Mouse (Mus musculus) limb, embryonic 11.5 days (tissue): Measurements from ENCODE around the gene Rapgef6. TPM values are rescaled to one million over a fixed set of nuclear protein-coding genes. Genes with fewer than 3 reads are reported as not detected.

Source experiments
- ATAC-seq: fragments of 200-750 bp; cut with Nextera tagmentation; 2 replicates; pipeline ENCODE4 v1.8.0; 2017; ENCODE audit warnings: low read depth; ENCODE audit not compliant: insufficient number of reproducible peaks, low FRiP score, low TSS enrichment
- DNase-seq: peaks from one replicate; pipeline ENCODE4 v3.0.0-alpha.2; 2015; ENCODE audit warnings: low spot score
- H3K27ac ChIP-seq: fragments of 300-500 bp; sonication (generic); replicated peaks from 2 replicates; pipeline ENCODE4 v1.5.1; 2014; ENCODE audit warnings: low read depth, mild to moderate bottlenecking, low read length
- H3K27me3 ChIP-seq: fragments of 300-500 bp; sonication (generic); 2 replicates; pipeline ENCODE4 v1.6.1; 2014; ENCODE audit warnings: mild to moderate bottlenecking, low read length, mixed read lengths; ENCODE audit not compliant: control insufficient read depth, insufficient read depth
- H3K36me3 ChIP-seq: fragments of 300-500 bp; sonication (generic); 2 replicates; pipeline ENCODE4 v1.6.1; 2014; ENCODE audit warnings: mild to moderate bottlenecking, low read length, moderate library complexity, mixed read lengths; ENCODE audit not compliant: control insufficient read depth, insufficient read depth
- H3K4me1 ChIP-seq: fragments of 300-500 bp; sonication (generic); 2 replicates; pipeline ENCODE4 v1.6.1; 2014; ENCODE audit warnings: low read length, mixed read lengths; ENCODE audit not compliant: control insufficient read depth, insufficient read depth
- H3K4me2 ChIP-seq: fragments of 300-500 bp; sonication (generic); 2 replicates; pipeline ENCODE4 v1.6.1; 2014; ENCODE audit warnings: low read depth, mild to moderate bottlenecking, moderate library complexity; ENCODE audit not compliant: severe bottlenecking
- H3K4me3 ChIP-seq: fragments of 300-500 bp; sonication (generic); 2 replicates; pipeline ENCODE4 v1.5.1; 2014; ENCODE audit warnings: low read depth, low read length
- H3K9ac ChIP-seq: fragments of 300-500 bp; sonication (generic); 2 replicates; pipeline ENCODE4 v1.6.1; 2014; ENCODE audit warnings: mild to moderate bottlenecking, low read length
- H3K9me3 ChIP-seq: fragments of 300-500 bp; sonication (generic); 2 replicates; pipeline ENCODE4 v1.6.1; 2016; ENCODE audit warnings: low read length; ENCODE audit not compliant: control insufficient read depth
- WGBS: fragments of 180-500 bp; shearing (Covaris S2); extraction: QIAGEN DNeasy Blood & Tissue Kit; methylation state at CpG from one replicate; pipeline ENCODE4 v1.1.7; 2014; 5-methylcytosine and 5-hydroxymethylcytosine counted together
- polyA plus RNA-seq: library from polyadenylated mRNA; unstranded; fragments of >200 nt; fragmentation: Nextera tagmentation; extraction: Ambion mirVana; gene quantifications from 2 replicates; pipeline ENCODE4 v1.2.1, GENCODE M21; 2014

Gene Rapgef6
- polyA plus RNA-seq, 1 experiment from 2014 or later: 29.1 TPM

GRCm38 (mm10) chr11:54703306-54703705, 180.7 kb downstream of the Rapgef6 start:
- 35% methylated on average over 4 of the region's 4 CpGs for WGBS
- ATAC-seq (no peak), DNase-seq (peak; percentile 81)
- no peak overlapping the region for H3K9ac ChIP-seq
- H3K4me3 ChIP-seq: no peak overlapping the region
- H3K4me1 ChIP-seq: no peaks in the 10 kb centered on the region
- no peaks in the 10 kb centered on the region for H3K9me3 ChIP-seq
- no peak overlapping the region for H3K4me2 ChIP-seq
- no peaks in the 10 kb centered on the region for H3K36me3 ChIP-seq
- no peak overlapping the region for H3K27ac ChIP-seq
- H3K27me3 ChIP-seq: no peaks in the 10 kb centered on the region

GRCm38 (mm10) chr11:54708153-54708552, 185.5 kb downstream of the Rapgef6 start:
- H3K9me3 ChIP-seq: no peaks in the 10 kb centered on the region
- DNase-seq: no peak
- 94% methylated on average over 2 of the region's 2 CpGs for WGBS
- H3K27ac ChIP-seq: no peak overlapping the region
- H3K9ac ChIP-seq: no peak overlapping the region
- H3K27me3 ChIP-seq: no peaks in the 10 kb centered on the region
- no peaks in the 10 kb centered on the region for H3K36me3 ChIP-seq
- no peak overlapping the region for H3K4me3 ChIP-seq
- H3K4me2 ChIP-seq: no peak overlapping the region
- ATAC-seq: no peak
- no peaks in the 10 kb centered on the region for H3K4me1 ChIP-seq

- no peak for ATAC-seq
- Histone ChIP-seq H3K9ac (no peak overlapping the region), H3K36me3 (no peaks in the 10 kb centered on the region), H3K27me3 (no peaks in the 10 kb centered on the region), H3K4me3 (no peak overlapping the region), H3K4me1 (no peaks in the 10 kb centered on the region), H3K27ac (no peak overlapping the region), H3K4me2 (no peak overlapping the region), H3K9me3 (no peaks in the 10 kb centered on the region)
- WGBS: 82% methylated on average over 2 of the region's 2 CpGs
- no peak for DNase-seq
Measured at GRCm38 (mm10) chr11:54709645-54710044, 187.0 kb downstream of the Rapgef6 start.

DNA sequence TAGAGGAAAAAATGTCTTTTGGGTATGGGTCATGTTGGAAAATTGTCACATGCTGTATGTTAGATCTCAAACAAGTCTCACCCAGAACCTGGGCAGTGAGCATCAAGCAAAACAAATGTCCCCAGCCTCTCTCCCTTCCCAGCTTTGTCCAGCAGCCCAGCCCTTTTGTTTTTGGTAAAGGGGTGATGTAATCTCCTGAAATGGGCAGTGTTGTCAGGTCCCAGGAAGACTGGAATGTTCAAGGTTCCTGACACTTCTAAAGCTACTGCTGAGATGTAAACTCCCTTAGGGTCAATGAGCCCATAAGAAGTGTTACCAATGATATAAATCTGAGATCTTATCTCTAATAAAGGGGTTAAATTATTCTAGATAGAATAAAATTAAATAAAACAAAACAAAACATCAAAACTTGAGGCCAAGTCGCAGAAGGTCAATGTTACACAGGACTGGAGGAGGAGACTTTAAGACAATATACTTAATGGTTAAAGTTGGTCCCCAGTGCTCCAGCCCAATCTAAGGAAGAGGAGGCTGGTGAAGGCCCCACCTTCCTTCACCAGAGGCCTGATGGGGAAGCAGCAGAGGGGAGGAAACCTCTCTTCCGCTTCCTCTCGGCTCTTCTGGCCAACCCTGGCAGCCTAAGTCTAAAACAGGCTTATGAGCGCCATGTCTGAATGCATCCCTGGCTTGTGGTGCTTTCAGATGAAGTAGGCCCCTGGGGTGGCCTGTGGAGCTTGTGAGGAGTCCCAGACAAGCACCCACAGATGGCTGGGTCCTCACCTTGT, 188.1 kb downstream of the Rapgef6 start:
- Histone ChIP-seq H3K9me3 (no peaks in the 10 kb centered on the region), H3K36me3 (peaks cover under 1% of the 10 kb centered on the region; the same call in 1 of the 2 replicates), H3K27me3 (no peaks in the 10 kb centered on the region), H3K4me1 (no peaks in the 10 kb centered on the region), H3K9ac (no peak overlapping the region), H3K27ac (no peak overlapping the region), H3K4me3 (no peak overlapping the region), H3K4me2 (no peak overlapping the region)
- WGBS: 90% methylated on average over 4 of the region's 4 CpGs
- ATAC-seq (no peak), DNase-seq (no peak)

GRCm38 (mm10) chr11:54712849-54713248, 190.2 kb downstream of the Rapgef6 start:
- ATAC-seq: no peak

DNA sequence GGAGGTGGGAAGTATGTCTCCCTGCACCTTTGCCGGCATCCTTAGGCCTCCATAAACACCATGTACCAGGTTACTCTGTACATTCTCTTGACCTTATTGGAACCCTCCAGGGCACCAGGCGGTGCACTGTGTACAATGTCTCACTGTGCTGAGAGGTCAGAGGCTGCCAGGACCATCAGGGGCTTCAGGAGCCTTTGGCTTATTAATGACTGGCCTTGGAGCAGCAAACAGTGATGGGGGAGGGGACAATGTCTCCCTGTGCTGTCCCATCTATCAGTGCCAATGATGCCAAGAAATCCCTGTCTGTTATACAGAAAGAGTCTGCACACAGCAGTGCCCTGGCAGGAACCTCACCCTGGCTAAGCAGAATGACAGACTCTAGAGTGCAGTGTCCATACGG, 195.2 kb downstream of the Rapgef6 start:
- Histone ChIP-seq H3K4me2 (no peak overlapping the region), H3K27ac (no peak overlapping the region), H3K27me3 (no peaks in the 10 kb centered on the region), H3K36me3 (peaks cover 17% of the 10 kb centered on the region), H3K9me3 (no peaks in the 10 kb centered on the region), H3K4me3 (no peak overlapping the region), H3K9ac (no peak overlapping the region), H3K4me1 (no peaks in the 10 kb centered on the region)
- DNase-seq: no peak
- ATAC-seq: no peak
- 87% methylated on average over 3 of the region's 3 CpGs for WGBS

More at GRCm38 (mm10) chr11:54712849-54713248, 190.2 kb downstream of the Rapgef6 start:
- Histone ChIP-seq H3K36me3 (peaks cover 10% of the 10 kb centered on the region), H3K4me2 (no peak overlapping the region), H3K9ac (no peak overlapping the region), H3K9me3 (no peaks in the 10 kb centered on the region), H3K27me3 (no peaks in the 10 kb centered on the region), H3K27ac (no peak overlapping the region), H3K4me1 (no peaks in the 10 kb centered on the region), H3K4me3 (no peak overlapping the region)
- no peak for DNase-seq
- WGBS: 83% methylated on average over 2 of the region's 2 CpGs

DNA sequence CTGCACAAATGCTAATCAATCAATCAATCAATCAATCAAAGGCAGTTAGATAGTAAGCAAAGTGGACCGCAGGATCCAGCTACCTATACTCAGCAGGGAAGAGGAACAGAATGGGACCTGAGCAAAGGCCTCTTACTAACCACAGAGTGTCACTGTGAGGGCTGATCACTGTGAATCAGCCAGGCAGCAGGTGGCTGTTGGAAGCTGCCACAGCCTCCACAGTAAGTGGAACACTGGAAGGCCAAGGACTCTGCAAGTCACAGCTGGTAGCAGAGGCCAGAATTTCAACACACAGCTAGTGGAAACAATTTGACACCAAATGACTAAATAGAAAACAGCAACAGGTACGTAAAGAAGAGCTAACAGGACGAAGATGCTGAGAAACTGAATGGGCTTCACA, 196.0 kb downstream of the Rapgef6 start:
- ATAC-seq (no peak), DNase-seq (no peak)
- 94% methylated on average over 3 of the region's 3 CpGs for WGBS
- Histone ChIP-seq H3K27me3 (no peaks in the 10 kb centered on the region), H3K4me3 (no peak overlapping the region), H3K27ac (no peak overlapping the region), H3K4me2 (no peak overlapping the region), H3K9me3 (no peaks in the 10 kb centered on the region), H3K4me1 (no peaks in the 10 kb centered on the region), H3K36me3 (peaks cover 17% of the 10 kb centered on the region), H3K9ac (no peak overlapping the region)

- DNase-seq (no peak), ATAC-seq (no peak)
- H3K4me2 ChIP-seq: no peak overlapping the region
- no peaks in the 10 kb centered on the region for H3K9me3 ChIP-seq
- H3K27me3 ChIP-seq: no peaks in the 10 kb centered on the region
- H3K27ac ChIP-seq: no peak overlapping the region
- 89% methylated on average over 6 of the region's 6 CpGs for WGBS
- H3K36me3 ChIP-seq: peaks cover 9% of the 10 kb centered on the region; the same call in 1 of the 2 replicates
- no peak overlapping the region for H3K9ac ChIP-seq
- H3K4me1 ChIP-seq: no peaks in the 10 kb centered on the region
- H3K4me3 ChIP-seq: no peak overlapping the region
Measured at GRCm38 (mm10) chr11:54722057-54722456, 199.4 kb downstream of the Rapgef6 start.
